Mouse (Mus musculus): ENCODE results near the gene Gk2. TPM values are rescaled to one million over a fixed set of nuclear protein-coding genes. Genes with fewer than 3 reads are reported as not detected.

Gene Gk2
- polyA plus RNA-seq, 1 experiment from 2014 or later: not detected

GRCm38 (mm10) chr5:97410190-97410589 lies 46.6 kb downstream of the Gk2 start:
- Histone ChIP-seq H3K4me2 (ENCODE audit: low read length) (no peak overlapping the region), H3K4me1 (ENCODE audit: control insufficient read depth, insufficient read depth, low read length) (0 out of 2 replicates have a peak, but pooled peaks cover 4% of the 10 kb centered on the region), H3K27me3 (ENCODE audit: control insufficient read depth, insufficient read depth, low read depth, low read length) (no peaks in the 10 kb centered on the region), H3K4me3 (ENCODE audit: low read depth, low read length) (no peak overlapping the region), H3K36me3 (ENCODE audit: control insufficient read depth, insufficient read depth, low read length) (no peaks in the 10 kb centered on the region), H3K9ac (ENCODE audit: low read depth, low read length) (no peak overlapping the region), H3K27ac (ENCODE audit: low read length) (no peak overlapping the region), H3K9me3 (replicated peaks; ENCODE audit: control insufficient read depth, low read length, poor library complexity, severe bottlenecking) (no peaks in the 10 kb centered on the region)
- 37% methylated on average over 6 of the region's 6 CpGs for whole genome bisulfite sequencing
- no peak for ATAC-seq

- Histone ChIP-seq H3K4me1 (ENCODE audit: control insufficient read depth, insufficient read depth, low read length) (0 out of 2 replicates have a peak, but pooled peaks cover 4% of the 10 kb centered on the region), H3K9me3 (replicated peaks; ENCODE audit: control insufficient read depth, low read length, poor library complexity, severe bottlenecking) (no peaks in the 10 kb centered on the region), H3K27ac (ENCODE audit: low read length) (no peak overlapping the region), H3K27me3 (ENCODE audit: control insufficient read depth, insufficient read depth, low read depth, low read length) (no peaks in the 10 kb centered on the region), H3K36me3 (ENCODE audit: control insufficient read depth, insufficient read depth, low read length) (no peaks in the 10 kb centered on the region), H3K4me2 (ENCODE audit: low read length) (no peak overlapping the region), H3K4me3 (ENCODE audit: low read depth, low read length) (no peak overlapping the region), H3K9ac (ENCODE audit: low read depth, low read length) (no peak overlapping the region)
- 0 out of 2 replicates have a peak, but pooled peaks have one; percentile 32 for ATAC-seq
- WGBS: 32% methylated on average over 4 of the region's 4 CpGs
Measured at GRCm38 (mm10) chr5:97409234-97409704, 47.6 kb downstream of the Gk2 start.

Other genes with a start within 250 kb of the Gk2 start
- 0.05 and 0.11 TPM in 2 replicates for gene Naa11, start 64.6 kb downstream of the Gk2 start, polyA plus RNA-seq (2015; fragmentation: Nextera tagmentation; extraction: Ambion mirVana)

All from midbrain, embryonic 16.5 days (tissue).